Mouse (Mus musculus): Measurements from ENCODE around the gene Nudt16l1. TPM values are rescaled to one million over a fixed set of nuclear protein-coding genes. Genes with fewer than 3 reads are reported as not detected.

Nudt16l1 gene
- polyA plus RNA-seq, 1 experiment from 2014 or later = 134 TPM

DNA sequence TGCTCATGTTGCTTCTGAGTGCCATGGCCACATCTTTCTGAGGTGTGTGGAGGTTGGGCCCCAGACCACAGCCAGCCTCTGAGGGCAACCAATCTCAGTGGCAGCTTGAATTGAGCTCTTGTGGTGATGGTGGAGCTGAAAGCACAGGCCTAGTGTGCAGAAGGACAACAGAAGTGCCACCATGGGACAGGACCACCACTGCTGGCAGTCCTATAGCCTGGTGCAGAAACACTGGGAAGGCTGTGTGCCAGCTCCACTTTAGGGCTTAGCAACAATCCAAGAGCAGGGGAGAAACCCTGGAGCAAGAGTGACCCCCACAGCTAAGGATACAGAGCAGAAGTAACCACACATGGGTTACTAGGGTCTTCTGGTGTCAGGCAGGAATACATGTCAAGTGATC lies 2.5 kb downstream of the Nudt16l1 start:
- H3K36me3 ChIP-seq = peaks cover 73% of the 10 kb centered on the region
- ATAC-seq (ENCODE audit: low FRiP score) = no peak
- H3K4me1 ChIP-seq = peaks cover 13% of the 10 kb centered on the region
- no peaks in the 10 kb centered on the region for H3K9me3 ChIP-seq (replicated peaks)
- H3K9ac ChIP-seq = no peak overlapping the region
- H3K4me3 ChIP-seq = no peak overlapping the region
- no peaks in the 10 kb centered on the region for H3K27me3 ChIP-seq
- no peak overlapping the region for H3K27ac ChIP-seq
- no peak overlapping the region for H3K4me2 ChIP-seq (replicated peaks)

GRCm38 (mm10) chr16:4942868-4943267 lies 4.3 kb downstream of the Nudt16l1 start:
- no peak overlapping the region for H3K4me2 ChIP-seq (replicated peaks)
- H3K27me3 ChIP-seq = no peaks in the 10 kb centered on the region
- no peaks in the 10 kb centered on the region for H3K9me3 ChIP-seq (replicated peaks)
- WGBS = 94% methylated on average over 8 of the region's 8 CpGs
- peaks cover 74% of the 10 kb centered on the region for H3K36me3 ChIP-seq
- no peak for ATAC-seq (ENCODE audit: low FRiP score)
- no peak overlapping the region for H3K9ac ChIP-seq
- H3K4me3 ChIP-seq = no peak overlapping the region
- peaks cover 13% of the 10 kb centered on the region for H3K4me1 ChIP-seq
- no peak overlapping the region for H3K27ac ChIP-seq

DNA sequence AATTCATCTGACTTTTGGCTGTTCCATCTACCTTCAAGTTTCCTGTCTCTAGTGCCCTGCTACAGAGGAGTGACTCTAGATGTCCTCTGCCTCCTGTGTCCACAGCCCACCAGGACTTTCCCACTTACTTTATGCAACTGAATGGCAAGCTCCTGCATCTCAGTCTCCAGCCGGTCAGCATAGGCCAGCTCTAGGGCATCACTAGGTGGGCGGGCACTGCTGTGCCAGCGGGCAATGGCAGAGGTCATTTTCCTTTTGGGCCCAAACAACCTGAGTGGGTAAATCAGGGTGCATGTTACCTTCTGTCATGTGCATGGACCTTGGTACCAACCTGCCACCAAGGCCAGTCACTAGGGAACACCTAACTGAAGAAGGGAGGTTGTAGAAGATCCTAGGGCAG lies 4.9 kb downstream of the Nudt16l1 start:
- WGBS = 95% methylated on average over 3 of the region's 3 CpGs
- H3K4me2 ChIP-seq (replicated peaks) = no peak overlapping the region
- H3K27me3 ChIP-seq = no peaks in the 10 kb centered on the region
- H3K36me3 ChIP-seq = peaks cover 78% of the 10 kb centered on the region
- no peak for ATAC-seq (ENCODE audit: low FRiP score)
- H3K27ac ChIP-seq = no peak overlapping the region
- H3K9me3 ChIP-seq (replicated peaks) = no peaks in the 10 kb centered on the region
- H3K4me1 ChIP-seq = peaks cover 13% of the 10 kb centered on the region
- H3K9ac ChIP-seq = no peak overlapping the region
- H3K4me3 ChIP-seq = no peak overlapping the region

DNA sequence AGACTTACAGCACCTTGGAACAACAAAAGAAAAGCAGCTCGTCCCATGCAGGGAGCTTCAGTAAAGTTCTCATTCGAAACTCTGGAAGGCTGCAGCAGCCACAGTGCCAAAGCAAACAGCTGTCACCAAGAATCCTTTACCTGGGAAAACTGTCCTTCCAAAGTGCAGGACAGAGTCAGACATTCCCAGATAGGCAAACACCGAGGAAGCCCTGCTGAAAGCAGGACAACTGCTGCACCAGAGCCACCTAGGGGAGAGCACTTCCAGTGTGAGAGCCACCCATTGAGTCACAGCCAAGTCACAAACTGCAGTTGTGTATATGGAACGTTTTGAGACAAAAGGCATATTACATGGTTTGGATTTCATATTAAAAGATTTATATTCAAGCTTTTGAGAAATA lies 6.9 kb downstream of the Nudt16l1 start:
- no peak for ATAC-seq (ENCODE audit: low FRiP score)
- H3K27ac ChIP-seq = no peak overlapping the region
- no peak overlapping the region for H3K9ac ChIP-seq
- H3K4me1 ChIP-seq = peaks cover 2% of the 10 kb centered on the region; the same call in 1 of the 2 replicates
- no peak overlapping the region for H3K4me2 ChIP-seq (replicated peaks)
- peaks cover 87% of the 10 kb centered on the region for H3K36me3 ChIP-seq
- 73% methylated on average over 4 of the region's 4 CpGs for WGBS
- H3K27me3 ChIP-seq = no peaks in the 10 kb centered on the region
- no peak overlapping the region for H3K4me3 ChIP-seq
- H3K9me3 ChIP-seq (replicated peaks) = no peaks in the 10 kb centered on the region

DNA sequence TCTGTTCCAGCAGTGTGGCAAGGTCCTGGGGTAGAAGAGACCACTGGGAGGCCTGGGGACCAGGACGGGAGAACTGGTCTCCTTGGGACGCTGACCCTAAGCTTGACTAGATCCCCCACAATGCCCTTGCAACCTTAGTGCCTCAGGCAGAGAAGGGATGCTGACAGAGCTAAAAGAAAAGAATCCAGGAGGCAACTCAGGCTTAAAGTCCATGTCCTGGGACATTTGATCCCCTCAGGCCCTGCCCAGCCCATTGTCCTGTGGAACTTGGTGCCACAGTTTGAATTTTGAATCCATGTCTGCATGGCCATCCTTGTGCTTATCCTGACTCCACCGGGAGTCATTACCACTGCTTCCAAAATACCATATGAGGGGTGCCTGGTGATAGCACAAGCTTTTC lies 7.6 kb downstream of the Nudt16l1 start:
- Histone ChIP-seq H3K9me3 (replicated peaks) (no peaks in the 10 kb centered on the region), H3K4me3 (no peak overlapping the region), H3K27me3 (no peaks in the 10 kb centered on the region), H3K27ac (no peak overlapping the region), H3K4me2 (replicated peaks) (no peak overlapping the region), H3K36me3 (peaks cover 86% of the 10 kb centered on the region), H3K4me1 (no peaks in the 10 kb centered on the region), H3K9ac (no peak overlapping the region)
- WGBS = 90% methylated on average over 3 of the region's 3 CpGs
- no peak for ATAC-seq (ENCODE audit: low FRiP score)

DNA sequence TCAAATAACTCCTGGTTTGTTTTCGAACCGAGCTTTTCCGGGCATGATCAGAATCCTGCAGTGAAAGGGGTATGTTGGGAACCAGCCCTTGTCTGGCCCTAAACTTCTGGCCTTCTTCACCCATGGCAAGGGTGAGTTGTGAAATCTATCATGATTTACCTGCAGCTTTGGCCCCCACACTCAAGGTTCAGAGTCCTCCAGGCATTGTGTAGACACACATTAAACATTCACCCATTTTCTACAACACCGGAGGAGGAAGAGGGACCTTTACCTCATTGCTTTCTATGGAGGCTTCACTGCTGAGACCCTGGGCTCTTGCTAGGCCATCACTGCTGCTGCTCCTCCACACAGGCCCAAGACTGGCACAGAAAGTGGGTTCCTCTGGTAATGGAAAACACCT lies 8.8 kb downstream of the Nudt16l1 start:
- Histone ChIP-seq H3K9me3 (replicated peaks) (no peaks in the 10 kb centered on the region), H3K4me2 (replicated peaks) (no peak overlapping the region), H3K4me1 (no peaks in the 10 kb centered on the region), H3K27ac (no peak overlapping the region), H3K9ac (no peak overlapping the region), H3K36me3 (peaks cover 84% of the 10 kb centered on the region), H3K4me3 (no peak overlapping the region), H3K27me3 (no peaks in the 10 kb centered on the region)
- 87% methylated on average over 4 of the region's 4 CpGs for WGBS
- ATAC-seq (ENCODE audit: low FRiP score) = no peak

DNA sequence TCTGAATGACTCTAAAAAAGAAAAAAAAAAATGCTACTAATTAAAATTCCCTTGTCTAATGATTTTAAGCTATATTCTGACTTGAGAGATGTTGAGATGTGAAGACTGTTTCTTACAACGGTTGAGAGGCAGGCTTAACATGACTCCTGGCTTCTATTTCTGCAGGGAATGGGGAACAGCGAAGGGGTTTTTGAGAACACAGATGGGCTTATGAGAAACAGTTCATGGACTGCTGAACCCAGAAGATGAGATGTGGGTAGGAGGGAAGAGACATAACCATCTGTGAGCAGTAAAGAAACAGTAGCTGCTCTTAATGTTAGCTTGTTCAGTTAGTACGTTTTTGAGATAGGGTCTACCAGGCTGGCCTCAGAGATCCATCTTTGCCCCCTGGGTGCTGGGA lies 18.0 kb downstream of the Nudt16l1 start:
- Histone ChIP-seq H3K4me3 (no peak overlapping the region), H3K4me2 (replicated peaks) (no peak overlapping the region), H3K27me3 (no peaks in the 10 kb centered on the region), H3K36me3 (peaks cover 75% of the 10 kb centered on the region), H3K4me1 (no peaks in the 10 kb centered on the region), H3K27ac (no peak overlapping the region), H3K9ac (no peak overlapping the region), H3K9me3 (replicated peaks) (no peaks in the 10 kb centered on the region)
- 95% methylated on average over 3 of the region's 3 CpGs for WGBS
- ATAC-seq (ENCODE audit: low FRiP score) = no peak

DNA sequence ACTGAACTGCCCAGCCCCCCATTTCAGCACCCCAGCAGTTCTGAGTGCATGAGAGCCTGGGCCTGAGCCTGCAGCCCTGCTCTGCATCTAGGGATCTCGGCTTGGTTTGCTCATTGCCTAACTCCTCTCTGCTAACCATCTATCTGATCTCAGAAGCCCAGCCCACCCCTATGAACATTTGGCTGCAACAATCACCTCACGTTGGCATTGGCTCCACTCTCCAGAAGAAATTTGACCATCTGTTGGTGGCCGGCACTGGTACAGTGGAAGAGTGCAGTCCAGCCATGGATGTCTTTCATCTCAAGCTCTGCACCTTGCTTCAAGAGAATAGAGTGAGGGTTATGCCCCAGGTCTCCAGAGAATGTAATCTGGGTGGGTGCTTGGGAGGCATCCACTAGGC lies 18.9 kb downstream of the Nudt16l1 start:
- Histone ChIP-seq H3K27me3 (no peaks in the 10 kb centered on the region), H3K27ac (no peak overlapping the region), H3K36me3 (peaks cover 69% of the 10 kb centered on the region), H3K4me2 (replicated peaks) (no peak overlapping the region), H3K9ac (no peak overlapping the region), H3K9me3 (replicated peaks) (no peaks in the 10 kb centered on the region), H3K4me1 (peaks cover 5% of the 10 kb centered on the region), H3K4me3 (no peak overlapping the region)
- no peak for ATAC-seq (ENCODE audit: low FRiP score)
- 89% methylated on average over 3 of the region's 3 CpGs for WGBS

GRCm38 (mm10) chr16:4960260-4960659 lies 21.7 kb downstream of the Nudt16l1 start:
- Histone ChIP-seq H3K36me3 (peaks cover 41% of the 10 kb centered on the region), H3K4me1 (peaks cover 19% of the 10 kb centered on the region), H3K9me3 (replicated peaks) (no peaks in the 10 kb centered on the region), H3K4me3 (no peak overlapping the region), H3K9ac (no peak overlapping the region), H3K27me3 (no peaks in the 10 kb centered on the region), H3K4me2 (replicated peaks) (no peak overlapping the region), H3K27ac (no peak overlapping the region)
- WGBS = 94% methylated on average over 8 of the region's 8 CpGs
- no peak for ATAC-seq (ENCODE audit: low FRiP score)

- 46% methylated on average over 9 of the region's 9 CpGs for WGBS
- Histone ChIP-seq H3K9ac (peak overlapping the region; percentile 87), H3K27ac (no peak overlapping the region), H3K4me3 (peak overlapping the region; percentile 95), H3K4me1 (peaks cover 21% of the 10 kb centered on the region), H3K4me2 (replicated peaks) (peak overlapping the region; percentile 86), H3K36me3 (peaks cover 16% of the 10 kb centered on the region; the same call in 1 of the 2 replicates), H3K27me3 (no peaks in the 10 kb centered on the region), H3K9me3 (replicated peaks) (no peaks in the 10 kb centered on the region)
- no peak for ATAC-seq (ENCODE audit: low FRiP score)
Observed at GRCm38 (mm10) chr16:4963346-4963745, 24.8 kb downstream of the Nudt16l1 start.

DNA sequence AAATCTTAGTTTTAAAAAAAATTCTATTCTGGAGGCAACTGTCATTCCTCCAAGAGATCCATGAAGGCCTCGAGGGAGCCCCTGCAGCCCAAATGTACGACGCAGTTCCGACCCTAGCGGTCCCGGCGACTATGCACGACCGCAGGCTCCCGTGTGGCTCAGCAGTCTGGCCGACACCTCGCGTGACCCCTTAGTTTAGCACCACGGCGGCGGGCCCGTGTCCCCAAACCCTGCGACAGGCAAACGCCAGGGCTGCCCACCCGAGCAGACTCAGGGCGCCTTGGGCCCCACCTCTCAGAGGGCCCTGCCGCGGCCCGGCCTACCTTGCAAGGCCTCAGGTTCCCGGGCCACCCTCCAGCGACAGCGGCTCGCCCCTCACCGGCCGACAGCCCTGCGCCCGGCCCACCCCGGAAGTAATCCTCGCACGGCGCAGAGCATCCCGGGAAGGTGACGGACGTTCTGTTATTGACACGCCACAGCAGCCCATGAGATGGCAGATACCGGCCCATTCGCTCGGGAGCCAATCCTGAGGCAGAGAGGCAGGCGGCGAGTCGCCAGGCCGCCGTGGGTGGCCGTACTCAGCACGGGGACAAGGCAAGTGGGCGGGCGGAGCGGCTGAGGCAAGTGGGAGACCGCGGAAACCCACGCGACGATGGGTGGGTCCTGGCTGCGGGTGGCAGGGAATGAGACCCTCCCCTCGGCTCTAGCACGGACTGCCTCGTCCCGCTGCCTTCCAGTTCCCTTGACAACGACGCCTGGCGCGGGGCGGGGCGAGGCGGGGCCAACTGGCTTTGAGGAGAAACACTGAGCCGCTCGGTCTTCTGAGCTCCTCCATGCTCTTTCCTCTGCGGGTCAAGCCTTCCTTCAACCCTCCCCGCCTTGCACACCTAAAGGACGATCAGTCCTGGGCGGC lies 25.5 kb downstream of the Nudt16l1 start, which contains the start of gene Anks3:
Gene Anks3 (minus strand): TSS at position 409 of the 913 bp plus-strand sequence.
- no peaks in the 10 kb centered on the region for H3K27me3 ChIP-seq

DNA sequence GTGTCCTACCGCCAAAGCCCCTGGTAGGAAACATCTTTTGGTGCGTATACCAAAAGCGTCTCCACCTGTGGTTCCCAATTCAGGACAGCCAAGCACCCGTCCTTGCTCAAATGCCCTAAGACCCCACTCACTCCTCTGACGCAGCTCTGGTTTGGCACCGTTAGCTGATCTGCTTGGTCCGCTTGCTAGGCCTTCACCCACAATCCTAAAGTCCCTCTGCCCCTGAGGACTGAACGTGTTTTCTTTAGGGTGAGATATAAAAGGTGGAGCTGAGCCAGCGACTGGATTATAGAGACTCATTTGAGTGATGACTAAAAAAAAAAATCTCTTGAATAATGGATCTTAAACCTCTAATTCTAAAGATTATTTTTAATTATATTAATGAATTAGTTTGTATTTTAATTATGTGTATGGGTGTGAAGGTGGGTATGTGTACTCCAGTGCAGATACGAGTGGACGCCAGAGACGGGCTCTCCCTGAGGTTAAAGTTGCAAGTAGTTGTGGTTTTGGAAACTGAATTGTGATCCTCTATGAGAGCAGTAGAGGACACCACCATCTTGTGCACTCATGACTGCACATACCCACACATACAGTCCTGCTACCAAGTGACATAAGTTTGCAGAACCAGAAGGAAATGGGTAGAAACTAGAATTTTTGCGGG lies 26.3 kb downstream of the Nudt16l1 start:
- H3K27ac ChIP-seq = peak overlapping the region; percentile 85
- H3K27me3 ChIP-seq = no peaks in the 10 kb centered on the region
- H3K36me3 ChIP-seq = peaks cover 12% of the 10 kb centered on the region; the same call in 1 of the 2 replicates
- peak overlapping the region; percentile 95 for H3K4me3 ChIP-seq
- peak overlapping the region; percentile 87 for H3K9ac ChIP-seq
- no peaks in the 10 kb centered on the region for H3K9me3 ChIP-seq (replicated peaks)
- H3K4me1 ChIP-seq = peaks cover 21% of the 10 kb centered on the region
- no peak; the same call in 1 of the 2 replicates for ATAC-seq (ENCODE audit: low FRiP score)
- H3K4me2 ChIP-seq (replicated peaks) = peak overlapping the region; percentile 86
- WGBS = 27% methylated on average over 13 of the region's 13 CpGs

More for the DNA sequence above, 25.5 kb downstream of the Nudt16l1 start, which contains the start of gene Anks3:
- H3K4me1 ChIP-seq = peaks cover 21% of the 10 kb centered on the region
- peak within 1 kb of the TSS; percentile 85 for H3K27ac ChIP-seq
- peak within 1 kb of the TSS; percentile 87 for H3K9ac ChIP-seq
- peak within 1 kb of the TSS; percentile 95 for H3K4me3 ChIP-seq
- H3K4me2 ChIP-seq (replicated peaks) = peak within 1 kb of the TSS; percentile 86
- peak; percentile 98 for ATAC-seq (ENCODE audit: low FRiP score)
- WGBS = under 1% methylated on average over 71 of the region's 76 CpGs
- peaks cover 18% of the 10 kb centered on the region; the same call in 1 of the 2 replicates for H3K36me3 ChIP-seq
- H3K9me3 ChIP-seq (replicated peaks) = no peaks in the 10 kb centered on the region

Data from hindbrain, embryonic 12.5 days (tissue).